ENCODE assay signal across 17 mouse cellular contexts in genomic region chr4:137553466-137553865, GRCm38 (mm10). TPM values are rescaled to one million over a fixed set of nuclear protein-coding genes. Genes with fewer than 3 reads are reported as not detected.
"Had no signal": no experiment of that assay in that cellular context is flagged by ENCODE, and none has a peak within 500 bp of the region (broad histone marks: within the 10 kb centered on the region; RNA-seq: fewer than 3 reads in every experiment).

No protein-coding gene starts in this region.

- H3K9ac ChIP-seq: limb, embryonic 12.5 days; liver, embryonic 13.5 days; midbrain, embryonic 12.5 days had no signal

- H3K27me3 ChIP-seq: limb, embryonic 12.5 days; liver, embryonic 13.5 days; midbrain, embryonic 12.5 days had no signal

- H3K27ac ChIP-seq: kidney, postnatal 0 days; limb, embryonic 12.5 days; liver, embryonic 13.5 days; midbrain, embryonic 12.5 days had no signal

- H3K4me3 ChIP-seq: limb, embryonic 12.5 days; liver, embryonic 13.5 days; midbrain, embryonic 12.5 days had no signal

- H3K4me2 ChIP-seq: limb, embryonic 12.5 days; liver, embryonic 13.5 days; midbrain, embryonic 12.5 days had no signal

- H3K9me3 ChIP-seq: limb, embryonic 12.5 days; liver, embryonic 13.5 days; midbrain, embryonic 12.5 days had no signal

- H3K4me1 ChIP-seq: limb, embryonic 12.5 days; liver, embryonic 13.5 days; midbrain, embryonic 12.5 days had no signal

- DNase-seq: kidney, adult 9 months; kidney, postnatal 36 days; layer of hippocampus, adult 9-11 months; layer of hippocampus, postnatal 36 days; liver; liver, embryonic 13.5 days; lung, adult 18-20 months; right cerebral cortex, postnatal 14 days; thymus, adult 2 months; thymus, postnatal 25 days had no signal

RNA-seq across cellular contexts. Expression of gene Ldlrad2, which starts 20.9 kb away (rescaled TPM):
- polyA plus RNA-seq: kidney, postnatal 0 days; limb, embryonic 12.5 days; liver, embryonic 13.5 days; lung, embryonic 16.5 days; midbrain, embryonic 12.5 days; neural tube, embryonic 14.5 days; stomach, embryonic 14.5 days; thymus, adult 2 months; urinary bladder, adult 2 months had no signal
